Mouse (Mus musculus): Measurements from ENCODE around the gene Chrna5. TPM values are rescaled to one million over a fixed set of nuclear protein-coding genes. Genes with fewer than 3 reads are reported as not detected.
A peak's percentile ranks its signal among the peaks of the same experiment; 100 is the strongest.

Chrna5 gene
- total RNA-seq, 4 experiments from 2014 or later, result 3.7 to 5.8 (median 5.1) TPM

- DNase-seq (ENCODE audit: low spot score in 2 of 2), result no peak
Observed at GRCm38 (mm10) chr9:55023326-55023725, 42.6 kb downstream of the Chrna5 start.

DNA sequence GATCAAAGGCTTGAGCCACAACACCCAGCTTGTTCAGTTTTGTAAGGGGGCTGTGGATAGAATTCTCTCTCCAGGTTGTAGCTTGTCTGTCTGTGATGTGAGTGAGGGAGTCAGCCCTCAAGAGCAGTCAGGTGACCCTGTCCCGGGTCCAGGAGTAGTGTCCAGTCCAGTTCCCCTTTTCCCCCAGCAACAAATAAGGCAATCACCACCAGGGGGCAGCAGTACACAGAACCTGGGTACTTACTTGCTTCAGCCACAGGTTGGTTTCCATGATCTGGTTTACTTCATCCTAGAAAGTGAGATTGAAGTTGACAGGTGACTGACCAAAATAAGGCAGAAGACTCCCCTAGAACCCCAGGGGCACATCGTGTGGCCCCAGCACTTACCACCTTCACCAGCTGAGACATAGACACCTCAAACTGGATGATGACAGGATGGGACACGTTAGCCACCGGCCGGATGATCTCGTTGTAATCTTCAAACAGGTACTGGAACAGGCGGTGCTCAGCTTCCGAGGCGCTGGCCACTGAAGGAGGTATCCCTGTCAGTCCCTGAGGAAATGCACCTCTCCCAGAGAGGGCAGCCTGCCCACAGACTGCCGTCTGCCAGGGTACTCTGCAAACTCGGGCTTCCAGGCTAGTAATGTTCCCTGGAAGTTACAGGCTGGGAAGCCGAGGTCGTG is 43.4 kb downstream of the Chrna5 start:
- DNase-seq (ENCODE audit: low spot score in 2 of 2), result peak; percentile 13 to 60

- DNase-seq (ENCODE audit: low spot score in 2 of 2), result no peak
Observed at GRCm38 (mm10) chr9:55025534-55026274, 45.0 kb downstream of the Chrna5 start.

DNA sequence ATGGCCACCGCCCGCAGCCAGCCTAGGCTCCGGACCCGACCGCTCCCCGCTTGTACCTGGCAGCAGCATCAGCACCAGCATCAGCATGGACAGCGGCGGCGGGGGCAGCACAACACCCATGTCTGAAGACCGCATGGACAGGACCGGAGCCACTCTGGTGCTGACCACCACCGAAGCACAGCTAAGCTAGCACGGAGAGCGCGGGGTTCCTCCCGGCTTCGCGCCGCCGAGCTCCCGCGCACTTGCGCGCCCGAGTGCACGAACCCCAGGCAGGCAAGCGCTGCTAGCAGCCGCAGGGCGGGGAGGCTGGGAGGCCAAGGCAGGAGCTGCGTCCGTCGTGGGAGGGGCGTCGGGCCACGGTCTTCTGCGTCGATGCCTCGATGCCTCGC is 45.6 kb downstream of the Chrna5 start, which contains the start of gene Chrna3:
Gene Chrna3 (minus strand): TSS at position 288 of the 389 bp plus-strand sequence.
- DNase-seq (ENCODE audit: low spot score in 2 of 2), result no peak

- DNase-seq (ENCODE audit: low spot score in 2 of 2), result no peak
Observed at GRCm38 (mm10) chr9:55031435-55032167, 50.9 kb downstream of the Chrna5 start.

- DNase-seq (ENCODE audit: low spot score in 2 of 2), result no peak
Observed at GRCm38 (mm10) chr9:55038948-55039347, 58.3 kb downstream of the Chrna5 start.

DNA sequence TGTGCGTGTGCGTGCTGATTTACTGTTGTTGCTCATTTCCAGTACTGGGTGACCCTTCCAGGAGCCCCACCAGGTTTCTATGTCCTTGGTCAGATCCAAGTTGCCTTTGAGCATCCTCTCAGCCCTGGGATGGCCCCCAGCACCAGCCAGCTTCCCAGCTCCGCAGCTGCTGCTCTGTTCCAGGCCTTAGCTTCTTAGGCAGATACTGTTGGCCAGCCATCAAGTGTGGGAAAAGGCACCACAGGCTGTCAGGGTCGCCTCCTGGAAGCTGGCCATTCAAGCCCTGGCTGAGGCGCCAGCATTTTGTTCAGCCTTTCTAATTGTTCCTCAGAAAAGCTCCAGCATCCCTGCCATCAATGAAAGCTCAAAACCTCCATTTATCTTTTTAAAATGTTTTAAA is 59.3 kb downstream of the Chrna5 start:
- DNase-seq (ENCODE audit: low spot score in 2 of 2), result no peak

DNA sequence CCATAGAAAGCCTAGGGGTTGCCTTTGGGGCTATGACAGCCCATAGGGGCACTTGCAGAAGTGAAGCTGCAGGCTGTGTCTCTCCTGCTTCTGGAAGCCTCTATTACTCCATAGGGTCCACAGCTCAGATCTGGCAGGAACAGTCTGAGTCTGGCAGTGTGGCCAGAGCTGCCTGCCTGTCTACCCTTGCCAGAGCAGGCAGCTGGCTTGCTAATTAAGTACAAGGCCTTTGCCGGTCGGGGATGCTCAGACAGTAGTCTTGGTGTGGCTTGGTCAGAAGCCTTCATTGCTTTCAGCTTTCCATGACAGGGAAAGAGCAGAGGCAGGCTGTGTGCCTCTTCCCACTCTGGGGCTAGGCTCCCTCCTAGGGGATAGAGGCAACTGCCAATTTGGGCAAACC is 60.7 kb downstream of the Chrna5 start:
- DNase-seq (ENCODE audit: low spot score in 2 of 2), result no peak

DNA sequence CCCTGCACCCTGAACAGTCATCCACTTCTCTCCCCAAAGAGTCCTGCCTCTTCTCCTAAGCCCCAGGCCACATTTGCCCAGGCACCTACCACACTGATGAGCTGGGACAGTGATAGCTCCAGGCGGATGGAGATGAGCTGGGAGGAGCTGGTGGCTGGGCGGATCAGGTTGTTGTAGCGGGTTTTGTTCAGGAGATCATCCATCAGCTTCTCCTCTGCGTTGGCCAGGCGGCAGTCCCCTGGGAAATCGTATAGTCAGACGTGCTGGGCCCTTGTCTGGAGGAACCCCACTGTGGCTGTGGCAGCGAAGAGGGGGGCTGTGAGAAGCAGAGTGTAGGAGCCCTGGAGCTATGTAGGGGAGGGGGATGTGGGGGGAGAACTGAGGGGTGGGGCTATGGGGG is 63.0 kb downstream of the Chrna5 start:
- DNase-seq (ENCODE audit: low spot score in 2 of 2), result no peak

- DNase-seq (ENCODE audit: low spot score in 2 of 2), result no peak
Observed at GRCm38 (mm10) chr9:55045001-55045400, 64.3 kb downstream of the Chrna5 start.

GRCm38 (mm10) chr9:55046764-55047163 is 66.1 kb downstream of the Chrna5 start:
- DNase-seq (ENCODE audit: low spot score in 2 of 2), result no peak

GRCm38 (mm10) chr9:55048211-55048880 is 67.7 kb downstream of the Chrna5 start, which contains the start of gene Chrnb4:
Chrnb4 (minus strand) TSS chr9:55048779.
- DNase-seq (ENCODE audit: low spot score in 2 of 2), result no peak

DNA sequence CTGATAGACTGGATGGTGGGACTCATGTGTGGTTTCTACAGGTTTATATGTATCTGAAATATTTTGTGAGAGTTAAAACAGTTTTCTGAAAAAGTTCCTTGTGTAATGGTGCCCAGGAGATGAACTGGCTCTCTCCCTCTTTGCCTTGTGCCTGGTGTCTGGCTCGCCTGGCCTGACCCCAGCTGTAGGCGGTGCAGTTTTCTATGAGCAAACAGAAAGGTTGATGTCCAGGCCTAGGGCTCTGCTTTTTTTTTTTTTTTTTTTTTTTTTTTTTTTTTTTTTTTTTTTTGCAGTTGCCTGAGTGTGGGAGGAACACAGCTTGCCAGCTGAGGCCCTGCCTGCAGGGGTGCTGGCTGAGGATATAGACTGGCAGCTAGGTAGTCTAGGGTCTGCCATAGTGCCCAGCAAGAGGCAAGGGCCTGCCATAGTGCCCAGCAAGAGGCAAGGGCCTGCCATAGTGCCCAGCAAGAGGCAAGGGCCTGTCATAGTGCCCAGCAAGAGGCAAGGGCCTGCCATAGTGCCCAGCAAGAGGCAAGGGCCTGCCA is 74.8 kb downstream of the Chrna5 start:
- DNase-seq (ENCODE audit: low spot score in 2 of 2), result no peak

Other genes with a start within 250 kb of the Chrna5 start
- 10 to 100 TPM; 52.9 to 61.1 (median 53.4) TPM for gene Wdr61, start 246.4 kb upstream of the Chrna5 start, total RNA-seq (2022)
- 1 to 10 TPM; 3.4 to 8.4 (median 6.4) TPM for gene Crabp1, start 216.1 kb upstream of the Chrna5 start, total RNA-seq (2022)
- gene Ireb2, start 117.1 kb upstream of the Chrna5 start, total RNA-seq (2022), result 10 to 100 TPM; 44.4 to 53.0 (median 48.8) TPM
- gene Hykk, start 63.6 kb upstream of the Chrna5 start, total RNA-seq (2022), result 1 to 10 TPM; 2.2 to 2.7 (median 2.6) TPM
- 100 to 1,000 TPM; 110 to 125 (median 115) TPM for gene Psma4, start 30.1 kb upstream of the Chrna5 start, total RNA-seq (2022)
- not detected for gene AY074887, start 29.9 kb upstream of the Chrna5 start, total RNA-seq (2022)
- gene Chrna3, start 45.7 kb downstream of the Chrna5 start, total RNA-seq (2022), result 1 to 10 TPM in 1 of 4 experiments, under 1 TPM in 3; 0.57 to 1.1 (median 0.71) TPM
- gene Chrnb4, start 67.9 kb downstream of the Chrna5 start, total RNA-seq (2022), result under 1 TPM; 0.14 to 0.44 (median 0.19) TPM
- 10 to 100 TPM; 65.1 to 76.6 (median 73.1) TPM for gene Ube2q2, start 168.0 kb downstream of the Chrna5 start, total RNA-seq (2022)
- 10 to 100 TPM; 39.9 to 43.1 (median 41.3) TPM for gene Fbxo22, start 228.0 kb downstream of the Chrna5 start, total RNA-seq (2022)

All from left cerebral cortex, adult 8-10 months (tissue).